Mouse (Mus musculus) myocyte (in vitro differentiated cells): ENCODE data around the gene Thap8. TPM values are rescaled to one million over a fixed set of nuclear protein-coding genes. Genes with fewer than 3 reads are reported as not detected.

Experiments used
- H3K27me3 ChIP-seq: one replicate; pipeline ENCODE4 v1.6.1; 2011; ENCODE audit not compliant: control insufficient read depth, insufficient read depth, insufficient read length
- H3K36me3 ChIP-seq: one replicate; pipeline ENCODE4 v1.6.1; 2011; ENCODE audit not compliant: control insufficient read depth, insufficient read depth
- H3K4me2 ChIP-seq: one replicate; pipeline ENCODE4 v1.6.1; 2011; ENCODE audit warnings: low read depth, control low read depth
- H3K4me3 ChIP-seq: one replicate; pipeline ENCODE4 v1.5.1; 2011; ENCODE audit warnings: mild to moderate bottlenecking, control low read depth, moderate library complexity
- H3K79me2 ChIP-seq: one replicate; pipeline ENCODE4 v1.6.1; 2011; ENCODE audit not compliant: control insufficient read depth, insufficient read depth
- H3ac ChIP-seq: one replicate; pipeline ENCODE4 v1.6.1; 2011; ENCODE audit not compliant: control insufficient read depth, insufficient read length
- CEBPB ChIP-seq: IDR thresholded peaks from 2 replicates; pipeline ENCODE4 v1.6.1; 2011; ENCODE audit warnings: mild to moderate bottlenecking, moderate library complexity; ENCODE audit not compliant: poor library complexity, insufficient read depth, severe bottlenecking
- E2F4 ChIP-seq: IDR thresholded peaks from one replicate; pipeline ENCODE4 v1.6.1; 2011; ENCODE audit warnings: mild to moderate bottlenecking, control low read depth, moderate library complexity; ENCODE audit not compliant: insufficient read depth
- MAX ChIP-seq: IDR thresholded peaks from one replicate; pipeline ENCODE4 v1.6.1; 2011; ENCODE audit warnings: low read depth, mild to moderate bottlenecking, control low read depth
- MYOD1 ChIP-seq, 3 experiments: IDR thresholded peaks; one replicate each; pipeline ENCODE4 v1.6.1; 2011; ENCODE audit warnings: control low read depth in 2 of 3, low read depth in 2 of 3, mild to moderate bottlenecking in 2 of 3, moderate library complexity in 1 of 3; ENCODE audit not compliant: insufficient read length in 2 of 3, control insufficient read depth in 1 of 3
- MYOG ChIP-seq, 3 experiments: IDR thresholded peaks; one replicate each; pipeline ENCODE4 v1.6.1; 2011; ENCODE audit warnings: control low read depth in 2 of 3, low read depth in 2 of 3, mild to moderate bottlenecking in 2 of 3; ENCODE audit not compliant: insufficient read length in 2 of 3, control insufficient read depth in 1 of 3, insufficient read depth in 1 of 3
- POLR2A ChIP-seq: IDR thresholded peaks from one replicate; pipeline ENCODE4 v1.6.1; 2011; ENCODE audit warnings: low read depth, mild to moderate bottlenecking, control low read depth, moderate library complexity; ENCODE audit not compliant: insufficient read length
- POLR2AphosphoS2 ChIP-seq: IDR thresholded peaks from one replicate; pipeline ENCODE4 v1.6.1; 2011; ENCODE audit warnings: low read depth, control low read depth; ENCODE audit not compliant: insufficient read length
- REST ChIP-seq: IDR thresholded peaks from one replicate; pipeline ENCODE4 v1.6.1; 2011; ENCODE audit warnings: mild to moderate bottlenecking, control low read depth, moderate library complexity; ENCODE audit not compliant: insufficient read depth, insufficient read length
- SRF ChIP-seq: IDR thresholded peaks from one replicate; pipeline ENCODE4 v1.6.1; 2011; ENCODE audit warnings: low read depth; ENCODE audit not compliant: control insufficient read depth, insufficient read length
- TCF12 ChIP-seq: IDR thresholded peaks from one replicate; pipeline ENCODE4 v1.6.1; 2011; ENCODE audit warnings: mild to moderate bottlenecking, control low read depth; ENCODE audit not compliant: poor library complexity, insufficient read depth, severe bottlenecking
- TCF3 ChIP-seq: IDR thresholded peaks from one replicate; pipeline ENCODE4 v1.6.1; 2011; ENCODE audit warnings: low read depth, control low read depth; ENCODE audit not compliant: insufficient read length
- USF1 ChIP-seq: IDR thresholded peaks from one replicate; pipeline ENCODE4 v1.6.1; 2011; ENCODE audit warnings: low read depth, mild to moderate bottlenecking, control low read depth, moderate library complexity
- polyA plus RNA-seq: library from polyadenylated mRNA; unstranded; fragments of >200 nt; fragmentation: generic; extraction: Trizol; gene quantifications from one replicate; pipeline ENCODE4 v1.2.1, GENCODE M21; 2012; ENCODE audit warnings: missing spikeins

The Thap8 gene
- polyA plus RNA-seq, 1 experiment: 0.02 TPM

- peaks cover 19% of the 10 kb centered on the region for H3K27me3 ChIP-seq
- H3K4me2 ChIP-seq: no peak overlapping the region
- no peaks in the 10 kb centered on the region for H3K36me3 ChIP-seq
- no peak overlapping the region for H3ac ChIP-seq
- no peaks in the 10 kb centered on the region for H3K79me2 ChIP-seq
- H3K4me3 ChIP-seq: no peak overlapping the region
- TF ChIP-seq SRF (no peak), MYOD1 (IDR thresholded peaks at IDR 0.05; ENCODE audit: control insufficient read depth in 1 of 3, insufficient read length in 2 of 3, low read depth in 2 of 3) (no peak), POLR2A (no peak), E2F4 (no peak), CEBPB (no peak), MYOG (IDR thresholded peaks at IDR 0.05; ENCODE audit: control insufficient read depth in 1 of 3, insufficient read depth in 1 of 3, insufficient read length in 2 of 3, low read depth in 2 of 3) (no peak), MAX (no peak), USF1 (no peak), POLR2AphosphoS2 (no peak), TCF12 (no peak)
These were observed 45.5 kb downstream of the Thap8 start for GRCm38 (mm10) chr7:30325364-30325763.

- Histone ChIP-seq H3ac (no peak overlapping the region), H3K79me2 (no peaks in the 10 kb centered on the region), H3K4me3 (no peak overlapping the region), H3K36me3 (no peaks in the 10 kb centered on the region), H3K4me2 (no peak overlapping the region), H3K27me3 (peaks cover 19% of the 10 kb centered on the region)
- TF ChIP-seq REST (no peak), E2F4 (no peak), TCF3 (no peak), MAX (no peak), POLR2AphosphoS2 (no peak), CEBPB (no peak), MYOG (IDR thresholded peaks at IDR 0.05; ENCODE audit: control insufficient read depth in 1 of 3, insufficient read depth in 1 of 3, insufficient read length in 2 of 3, low read depth in 2 of 3) (no peak), MYOD1 (IDR thresholded peaks at IDR 0.05; ENCODE audit: control insufficient read depth in 1 of 3, insufficient read length in 2 of 3, low read depth in 2 of 3) (no peak), TCF12 (no peak)
These were observed 46.5 kb downstream of the Thap8 start for GRCm38 (mm10) chr7:30326427-30326826.

- H3ac ChIP-seq: no peak overlapping the region
- no peaks in the 10 kb centered on the region for H3K79me2 ChIP-seq
- H3K4me3 ChIP-seq: no peak overlapping the region
- no peak overlapping the region for H3K4me2 ChIP-seq
- TF ChIP-seq MYOD1 (IDR thresholded peaks at IDR 0.05; ENCODE audit: control insufficient read depth in 1 of 3, insufficient read length in 2 of 3, low read depth in 2 of 3) (peak in 1 of 3 experiments; percentile 68), MYOG (IDR thresholded peaks at IDR 0.05; ENCODE audit: control insufficient read depth in 1 of 3, insufficient read depth in 1 of 3, insufficient read length in 2 of 3, low read depth in 2 of 3) (peak in 1 of 3 experiments; percentile 47), USF1 (no peak)
- H3K36me3 ChIP-seq: no peaks in the 10 kb centered on the region
- H3K27me3 ChIP-seq: peaks cover 19% of the 10 kb centered on the region
These were observed 47.2 kb downstream of the Thap8 start for GRCm38 (mm10) chr7:30327140-30327539.

GRCm38 (mm10) chr7:30328379-30328778, 48.5 kb downstream of the Thap8 start:
- TF ChIP-seq POLR2AphosphoS2 (no peak), CEBPB (no peak), MYOD1 (IDR thresholded peaks at IDR 0.05; ENCODE audit: control insufficient read depth in 1 of 3, insufficient read length in 2 of 3, low read depth in 2 of 3) (no peak), TCF3 (no peak), MYOG (IDR thresholded peaks at IDR 0.05; ENCODE audit: control insufficient read depth in 1 of 3, insufficient read depth in 1 of 3, insufficient read length in 2 of 3, low read depth in 2 of 3) (no peak), E2F4 (no peak), USF1 (no peak), POLR2A (no peak)
- Histone ChIP-seq H3ac (no peak overlapping the region), H3K36me3 (no peaks in the 10 kb centered on the region), H3K4me2 (no peak overlapping the region), H3K27me3 (peaks cover 19% of the 10 kb centered on the region), H3K79me2 (no peaks in the 10 kb centered on the region), H3K4me3 (no peak overlapping the region)

GRCm38 (mm10) chr7:30331887-30332286, 52.0 kb downstream of the Thap8 start:
- Histone ChIP-seq H3K4me2 (no peak overlapping the region), H3K27me3 (peaks cover 32% of the 10 kb centered on the region), H3K79me2 (no peaks in the 10 kb centered on the region), H3K4me3 (no peak overlapping the region), H3K36me3 (no peaks in the 10 kb centered on the region), H3ac (no peak overlapping the region)
- no peak for TF ChIP-seq SRF
- TF ChIP-seq MAX: no peak
- TF ChIP-seq TCF12: no peak
- TF ChIP-seq TCF3: no peak
- TF ChIP-seq REST: no peak
- no peak for TF ChIP-seq MYOG (IDR thresholded peaks at IDR 0.05; ENCODE audit: control insufficient read depth in 1 of 3, insufficient read depth in 1 of 3, insufficient read length in 2 of 3, low read depth in 2 of 3)
- no peak for TF ChIP-seq POLR2AphosphoS2
- no peak for TF ChIP-seq E2F4
- no peak for TF ChIP-seq MYOD1 (IDR thresholded peaks at IDR 0.05; ENCODE audit: control insufficient read depth in 1 of 3, insufficient read length in 2 of 3, low read depth in 2 of 3)
- TF ChIP-seq CEBPB: no peak
- no peak for TF ChIP-seq POLR2A
